Mouse (Mus musculus) liver, embryonic 11.5 days (tissue): Measurements from ENCODE around the gene Lpgat1. TPM values are rescaled to one million over a fixed set of nuclear protein-coding genes. Genes with fewer than 3 reads are reported as not detected.
A peak's percentile ranks its signal among the peaks of the same experiment; 100 is the strongest.

Experiments used
- ATAC-seq: fragments of 200-750 bp; cut with Nextera tagmentation; replicated peaks from 2 replicates; pipeline ENCODE4 v1.8.0; 2017; ENCODE audit warnings: moderate number of reproducible peaks, mild to moderate bottlenecking, moderate TSS enrichment, moderate library complexity; ENCODE audit not compliant: low FRiP score
- DNase-seq: peaks from one replicate; pipeline ENCODE4 v3.0.0-alpha.2; 2017; ENCODE audit warnings: low spot score
- H3K27ac ChIP-seq: fragments of 300-500 bp; sonication (generic); 2 replicates; pipeline ENCODE4 v1.5.1; 2014; ENCODE audit warnings: mild to moderate bottlenecking, low read depth, low read length, control low read depth
- H3K27me3 ChIP-seq: fragments of 300-500 bp; sonication (generic); replicated peaks from 2 replicates; pipeline ENCODE4 v1.6.1; 2014; ENCODE audit warnings: low read length, mixed read lengths; ENCODE audit not compliant: control insufficient read depth, insufficient read depth
- H3K36me3 ChIP-seq: fragments of 300-500 bp; sonication (generic); 2 replicates; pipeline ENCODE4 v1.6.1; 2014; ENCODE audit warnings: mild to moderate bottlenecking, low read length, moderate library complexity, mixed read lengths; ENCODE audit not compliant: control insufficient read depth, insufficient read depth
- H3K4me1 ChIP-seq: fragments of 300-500 bp; sonication (generic); replicated peaks from 2 replicates; pipeline ENCODE4 v1.6.1; 2014; ENCODE audit warnings: low read length, mixed read lengths; ENCODE audit not compliant: control insufficient read depth, insufficient read depth
- H3K4me2 ChIP-seq: fragments of 300-500 bp; sonication (generic); 2 replicates; pipeline ENCODE4 v1.6.1; 2014; ENCODE audit warnings: mild to moderate bottlenecking, control low read depth, moderate library complexity
- H3K4me3 ChIP-seq: fragments of 300-500 bp; sonication (generic); 2 replicates; pipeline ENCODE4 v1.5.1; 2014; ENCODE audit warnings: low read depth, low read length, control low read depth
- H3K9ac ChIP-seq: fragments of 300-500 bp; sonication (generic); 2 replicates; pipeline ENCODE4 v1.6.1; 2014; ENCODE audit warnings: low read depth, low read length, control low read depth
- H3K9me3 ChIP-seq: fragments of 300-500 bp; sonication (generic); 2 replicates; pipeline ENCODE4 v1.6.1; 2016; ENCODE audit warnings: low read length, inconsistent platforms, mixed read lengths; ENCODE audit not compliant: control insufficient read depth
- WGBS: fragments of 180-500 bp; shearing (Covaris S2); extraction: QIAGEN DNeasy Blood & Tissue Kit; methylation state at CpG from one replicate; pipeline ENCODE4 v1.1.7; 2014; 5-methylcytosine and 5-hydroxymethylcytosine counted together
- polyA plus RNA-seq: library from polyadenylated mRNA; unstranded; fragments of >200 nt; fragmentation: Nextera tagmentation; extraction: Ambion mirVana; gene quantifications from 2 replicates; pipeline ENCODE4 v1.2.1, GENCODE M21; 2014

The Lpgat1 gene
- polyA plus RNA-seq, 1 experiment from 2014 or later = 22.1 TPM

DNA sequence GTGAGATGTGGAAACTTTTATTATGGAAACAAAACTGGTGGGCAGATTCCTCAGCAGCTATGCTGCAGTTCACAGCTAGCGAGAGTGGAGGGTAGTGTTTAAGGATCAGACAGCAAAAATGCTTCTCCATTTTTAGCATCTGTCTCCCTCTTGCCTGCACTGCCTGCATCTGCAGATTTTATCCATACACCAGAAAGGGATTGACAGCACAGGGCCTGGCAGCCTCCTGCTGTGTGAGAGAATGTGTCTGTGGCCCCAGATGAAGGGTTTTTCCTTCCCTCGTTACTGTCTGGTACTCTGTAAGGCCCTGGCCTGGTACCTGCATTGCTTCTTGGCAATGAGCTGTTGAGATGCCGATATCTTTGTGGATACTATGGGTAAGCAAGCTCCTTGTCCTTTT is 2.8 kb downstream of the Lpgat1 start:
- no peaks in the 10 kb centered on the region; the same call in 1 of the 2 replicates for H3K36me3 ChIP-seq
- H3K9me3 ChIP-seq = no peaks in the 10 kb centered on the region
- H3K4me3 ChIP-seq = no peak overlapping the region
- ATAC-seq (no peak), DNase-seq (no peak)
- H3K27ac ChIP-seq = no peak overlapping the region
- WGBS = 75% methylated on average over 3 of the region's 3 CpGs
- H3K4me2 ChIP-seq = 0 out of 2 replicates have a peak overlapping the region, but pooled peaks have one; percentile 4
- H3K27me3 ChIP-seq = peaks cover 5% of the 10 kb centered on the region
- no peaks in the 10 kb centered on the region for H3K4me1 ChIP-seq
- no peak overlapping the region for H3K9ac ChIP-seq

DNA sequence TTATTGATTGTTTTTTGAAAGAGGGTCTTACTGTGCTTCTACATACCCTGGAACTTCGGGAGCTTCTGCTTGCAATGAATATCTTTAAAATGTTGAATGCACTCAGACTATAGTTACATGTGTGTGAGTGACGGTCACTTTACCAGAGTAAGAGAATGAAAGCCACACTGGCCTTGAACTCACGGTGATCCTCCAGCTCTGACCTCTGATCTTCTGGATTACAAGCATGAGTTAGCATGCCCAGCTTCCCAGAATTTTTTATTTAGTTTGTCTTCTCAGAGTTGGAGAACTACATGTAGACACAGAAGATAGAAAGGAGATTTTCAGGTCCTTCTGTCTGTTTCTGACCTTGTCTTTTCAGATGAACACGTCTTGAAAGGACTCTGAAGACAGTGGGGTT is 5.1 kb downstream of the Lpgat1 start:
- Histone ChIP-seq H3K9me3 (no peaks in the 10 kb centered on the region), H3K9ac (no peak overlapping the region), H3K4me3 (no peak overlapping the region), H3K36me3 (no peaks in the 10 kb centered on the region; the same call in 1 of the 2 replicates), H3K27ac (no peak overlapping the region), H3K4me2 (no peak overlapping the region), H3K4me1 (no peaks in the 10 kb centered on the region), H3K27me3 (peaks cover 5% of the 10 kb centered on the region)
- no peak for DNase-seq
- 83% methylated on average over 4 of the region's 4 CpGs for WGBS
- no peak for ATAC-seq

DNA sequence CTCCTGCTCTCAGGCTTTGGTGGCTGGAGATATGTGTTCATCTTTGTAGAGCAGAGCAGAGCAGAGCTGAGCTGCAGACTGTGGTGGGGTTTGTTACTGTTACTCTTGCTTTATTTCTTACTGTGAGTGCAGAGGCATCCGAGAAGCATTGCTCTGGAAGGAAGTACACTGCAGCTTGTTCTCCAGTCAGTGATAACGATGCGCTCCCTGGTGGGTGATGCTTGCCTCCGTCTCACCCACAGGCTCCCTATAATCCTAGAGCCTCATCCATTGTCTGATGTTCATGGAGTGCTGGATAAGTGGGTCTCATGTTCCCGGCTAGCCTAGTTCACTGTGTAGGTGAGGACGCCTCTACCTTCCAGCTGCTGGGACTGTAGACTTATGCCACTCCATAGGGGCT is 6.0 kb downstream of the Lpgat1 start:
- Histone ChIP-seq H3K9me3 (no peaks in the 10 kb centered on the region), H3K9ac (no peak overlapping the region), H3K4me2 (no peak overlapping the region), H3K27ac (no peak overlapping the region), H3K27me3 (peaks cover under 1% of the 10 kb centered on the region; the same call in 1 of the 2 replicates), H3K4me3 (no peak overlapping the region), H3K36me3 (no peaks in the 10 kb centered on the region; the same call in 1 of the 2 replicates), H3K4me1 (no peaks in the 10 kb centered on the region)
- WGBS = 81% methylated on average over 6 of the region's 6 CpGs
- DNase-seq (no peak), ATAC-seq (no peak)

DNA sequence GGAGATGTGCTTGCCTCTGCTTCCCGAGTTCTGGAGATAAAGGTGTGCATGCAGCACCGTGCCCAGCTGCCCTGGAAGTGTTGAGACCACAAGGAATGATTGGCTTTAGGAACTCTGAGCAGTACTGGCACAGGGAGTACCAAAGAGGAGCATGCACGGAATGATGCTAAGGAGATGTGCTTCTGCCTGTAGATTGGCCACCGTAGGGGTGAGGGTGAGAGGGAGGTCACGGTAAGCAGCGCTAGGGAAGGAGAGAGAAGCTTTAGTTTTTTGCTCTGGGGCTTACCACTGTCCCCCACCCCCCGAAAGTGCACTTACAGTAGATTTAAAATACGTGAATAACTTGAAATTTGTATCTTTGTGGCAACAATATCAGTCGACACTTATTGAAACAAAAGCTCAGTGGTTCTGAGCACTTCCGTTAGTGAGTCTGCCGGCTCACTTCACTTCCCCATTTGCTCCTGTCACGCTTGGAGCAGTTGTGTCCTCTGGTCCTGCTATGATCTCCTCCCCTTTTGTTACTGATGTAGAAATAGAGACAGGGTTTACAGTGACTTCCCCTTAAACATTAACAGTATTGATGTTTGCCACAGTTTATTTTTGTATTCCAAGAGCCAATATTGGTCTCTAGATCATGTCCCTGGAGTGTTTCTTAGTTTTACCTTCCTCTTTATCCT is 6.9 kb downstream of the Lpgat1 start:
- DNase-seq (no peak), ATAC-seq (no peak)
- H3K27ac ChIP-seq = no peak overlapping the region
- no peak overlapping the region for H3K9ac ChIP-seq
- WGBS = 51% methylated on average over 12 of the region's 12 CpGs
- H3K36me3 ChIP-seq = no peaks in the 10 kb centered on the region; the same call in 1 of the 2 replicates
- H3K4me2 ChIP-seq = no peak overlapping the region
- H3K4me1 ChIP-seq = no peaks in the 10 kb centered on the region
- no peaks in the 10 kb centered on the region for H3K9me3 ChIP-seq
- no peak overlapping the region for H3K4me3 ChIP-seq
- no peaks in the 10 kb centered on the region for H3K27me3 ChIP-seq

DNA sequence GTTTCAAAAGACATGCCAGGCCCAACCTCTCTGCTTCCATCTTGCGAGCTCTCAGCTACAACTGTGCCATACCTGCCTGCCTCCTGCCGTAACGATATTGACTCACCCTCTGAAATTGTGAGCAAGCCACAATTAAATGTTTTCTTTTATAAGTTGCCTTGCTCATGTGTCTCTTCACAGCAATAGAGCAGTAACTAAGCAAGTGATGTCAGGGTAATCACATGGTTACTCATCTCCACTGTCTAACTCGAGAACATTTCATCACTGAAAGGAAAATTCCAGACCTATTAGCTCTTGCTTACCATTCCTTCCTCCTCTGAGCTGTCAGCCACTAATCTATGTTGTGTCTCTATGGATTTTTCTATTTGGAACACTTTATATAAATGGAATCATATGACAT is 15.0 kb downstream of the Lpgat1 start:
- H3K9ac ChIP-seq = no peak overlapping the region
- no peak overlapping the region for H3K4me3 ChIP-seq
- ATAC-seq (no peak), DNase-seq (no peak)
- 86% methylated on average over 4 of the region's 4 CpGs for WGBS
- H3K27ac ChIP-seq = no peak overlapping the region
- H3K36me3 ChIP-seq = no peaks in the 10 kb centered on the region
- no peak overlapping the region for H3K4me2 ChIP-seq
- H3K4me1 ChIP-seq = no peaks in the 10 kb centered on the region
- H3K9me3 ChIP-seq = no peaks in the 10 kb centered on the region
- no peaks in the 10 kb centered on the region for H3K27me3 ChIP-seq

DNA sequence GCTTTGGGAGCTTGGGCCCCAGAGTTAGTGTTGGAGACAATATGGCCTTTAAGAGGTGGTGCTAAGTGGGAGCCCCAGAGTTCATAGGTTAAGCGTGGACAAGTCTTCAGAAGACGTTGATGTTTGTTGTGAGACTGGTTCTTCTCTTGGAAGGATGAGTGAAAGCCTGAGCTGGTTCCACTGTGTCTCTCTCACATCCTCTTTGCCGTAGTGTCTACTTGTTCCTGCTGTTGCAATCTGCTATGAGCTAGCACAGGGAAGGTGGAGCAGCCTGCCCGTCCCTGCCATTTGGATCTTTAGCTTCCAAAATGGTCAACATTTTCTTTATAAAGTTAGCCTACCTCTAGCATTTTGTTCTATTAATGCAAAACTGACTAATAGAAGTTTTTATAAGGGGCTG is 16.2 kb downstream of the Lpgat1 start:
- WGBS = 87% methylated on average over 4 of the region's 4 CpGs
- Histone ChIP-seq H3K9me3 (no peaks in the 10 kb centered on the region), H3K36me3 (no peaks in the 10 kb centered on the region), H3K4me2 (no peak overlapping the region), H3K27ac (no peak overlapping the region), H3K4me3 (no peak overlapping the region), H3K27me3 (no peaks in the 10 kb centered on the region), H3K9ac (no peak overlapping the region), H3K4me1 (peaks cover 4% of the 10 kb centered on the region)
- no peak for ATAC-seq
- DNase-seq = no peak

DNA sequence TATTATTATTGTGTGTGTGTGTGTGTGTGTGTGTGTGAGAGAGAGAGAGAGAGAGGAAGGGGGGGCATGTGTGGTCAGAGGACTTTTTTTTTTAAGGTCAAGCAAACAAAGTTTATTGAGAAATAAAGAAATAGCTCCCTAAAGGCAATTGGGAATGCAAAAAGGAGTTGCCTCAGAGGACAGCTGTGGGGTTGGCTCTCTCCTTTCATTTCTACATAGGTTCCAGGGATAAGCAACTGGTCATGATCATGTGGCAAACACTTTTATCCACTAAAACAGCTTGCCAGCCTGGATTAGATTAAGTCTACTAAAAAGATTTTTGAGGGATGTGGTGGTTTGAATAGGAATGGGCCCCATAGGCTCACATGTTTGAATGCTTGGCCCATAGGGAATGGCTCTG is 18.8 kb downstream of the Lpgat1 start:
- H3K27me3 ChIP-seq = no peaks in the 10 kb centered on the region
- no peak overlapping the region for H3K4me3 ChIP-seq
- no peaks in the 10 kb centered on the region for H3K9me3 ChIP-seq
- H3K27ac ChIP-seq = no peak overlapping the region
- peaks cover 5% of the 10 kb centered on the region for H3K4me1 ChIP-seq
- no peak for DNase-seq
- ATAC-seq = no peak
- no peak overlapping the region for H3K9ac ChIP-seq
- H3K4me2 ChIP-seq = no peak overlapping the region
- H3K36me3 ChIP-seq = no peaks in the 10 kb centered on the region

DNA sequence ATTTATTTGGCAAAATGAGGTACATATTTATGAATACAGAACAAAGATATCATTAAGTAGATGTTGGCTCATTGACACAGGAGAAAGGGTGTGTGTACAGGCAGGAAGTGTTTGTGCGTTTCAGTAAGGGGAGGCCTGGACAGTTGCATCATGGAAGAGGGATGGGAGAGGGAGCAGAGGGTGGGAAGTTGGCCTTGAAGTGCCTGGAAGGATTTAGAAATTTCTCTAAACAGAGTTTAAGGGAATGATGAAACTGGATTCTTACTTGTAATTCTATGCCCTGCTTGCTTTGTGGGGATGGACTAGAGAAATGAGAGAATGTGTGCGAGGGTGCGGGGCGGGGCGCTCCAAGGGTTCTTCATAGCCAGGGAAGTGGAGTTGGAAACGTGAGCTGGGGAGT is 20.2 kb downstream of the Lpgat1 start:
- H3K27me3 ChIP-seq = no peaks in the 10 kb centered on the region
- no peaks in the 10 kb centered on the region for H3K9me3 ChIP-seq
- H3K4me2 ChIP-seq = no peak overlapping the region
- 82% methylated on average over 6 of the region's 6 CpGs for WGBS
- H3K4me1 ChIP-seq = peaks cover 5% of the 10 kb centered on the region
- H3K4me3 ChIP-seq = no peak overlapping the region
- DNase-seq = no peak
- no peaks in the 10 kb centered on the region; the same call in 1 of the 2 replicates for H3K36me3 ChIP-seq
- ATAC-seq = no peak
- H3K9ac ChIP-seq = no peak overlapping the region
- no peak overlapping the region for H3K27ac ChIP-seq

DNA sequence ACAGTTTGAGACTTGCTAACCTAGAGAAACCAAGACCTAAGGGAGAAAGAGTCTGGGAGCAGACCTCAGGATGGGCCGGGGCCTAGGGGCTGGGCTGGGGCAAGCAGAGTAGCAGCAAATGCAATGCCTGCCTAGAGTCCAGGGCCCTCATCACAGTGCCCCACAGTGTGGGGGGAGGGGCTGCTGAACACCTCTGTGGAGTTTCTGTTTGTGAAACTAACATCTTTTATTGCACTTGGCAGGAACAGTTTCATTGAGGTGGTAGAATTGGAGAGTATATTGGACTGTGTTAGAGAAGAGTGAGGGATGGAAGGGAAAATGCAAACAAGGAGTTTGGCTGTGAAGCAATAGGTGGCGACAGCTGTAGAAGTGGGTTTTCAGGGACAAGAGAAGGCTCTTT is 21.1 kb downstream of the Lpgat1 start:
- H3K9me3 ChIP-seq = no peaks in the 10 kb centered on the region
- H3K9ac ChIP-seq = no peak overlapping the region
- H3K27me3 ChIP-seq = no peaks in the 10 kb centered on the region
- H3K36me3 ChIP-seq = no peaks in the 10 kb centered on the region; the same call in 1 of the 2 replicates
- DNase-seq (no peak), ATAC-seq (no peak)
- H3K27ac ChIP-seq = no peak overlapping the region
- 85% methylated on average over 2 of the region's 2 CpGs for WGBS
- H3K4me2 ChIP-seq = no peak overlapping the region
- H3K4me1 ChIP-seq = peaks cover 5% of the 10 kb centered on the region
- H3K4me3 ChIP-seq = no peak overlapping the region
